Mouse (Mus musculus) C2C12 (cell line): Measurements from ENCODE around the gene Spef2.

Experiments
- CTCF ChIP-seq: IDR thresholded peaks from one replicate; pipeline ENCODE4 v1.5.1; 2011; ENCODE audit not compliant: control insufficient read depth, insufficient read depth, insufficient read length
- FOSL1 ChIP-seq: IDR thresholded peaks from one replicate; pipeline ENCODE4 v1.8.0; 2011; ENCODE audit warnings: mild to moderate bottlenecking, low read length; ENCODE audit not compliant: poor library complexity, insufficient read depth, severe bottlenecking
- MAX ChIP-seq: IDR thresholded peaks from one replicate; pipeline ENCODE4 v1.6.1; 2011; ENCODE audit warnings: mild to moderate bottlenecking, control low read depth
- MYOD1 ChIP-seq: IDR thresholded peaks from one replicate; pipeline ENCODE4 v1.6.1; 2011; ENCODE audit warnings: low read depth; ENCODE audit not compliant: control insufficient read depth, insufficient read length
- USF1 ChIP-seq: IDR thresholded peaks from one replicate; pipeline ENCODE4 v1.6.1; 2011; ENCODE audit warnings: low read depth, mild to moderate bottlenecking, control low read depth, moderate library complexity

DNA sequence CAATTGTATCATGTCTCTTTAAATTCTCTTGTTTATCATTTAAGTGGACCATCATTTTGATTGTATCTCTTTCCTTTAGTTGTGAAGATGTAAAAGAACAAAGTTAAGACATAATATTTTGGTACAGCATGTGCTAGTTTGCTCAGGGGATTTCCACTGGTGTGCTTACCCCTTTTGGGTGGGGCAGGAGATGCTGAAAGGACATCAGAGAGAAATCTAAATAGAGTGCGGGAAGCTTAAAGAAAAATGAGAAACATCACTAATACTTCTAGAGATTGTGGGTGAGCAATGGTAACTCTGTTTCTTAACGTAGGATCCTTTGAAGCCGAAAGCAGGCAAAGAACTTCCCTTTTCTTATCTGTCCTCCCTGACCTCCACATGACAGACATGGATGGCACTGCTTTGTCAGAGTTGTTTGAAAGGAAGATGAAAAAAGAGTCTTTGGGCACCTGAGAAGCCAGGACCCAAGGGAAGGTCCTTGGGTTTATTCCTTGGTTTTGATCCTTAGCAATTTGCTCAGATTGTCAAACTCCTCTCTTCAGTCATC, 215.2 kb downstream of the Spef2 start:
- TF ChIP-seq CTCF (no peak), MYOD1 (no peak), USF1 (no peak), FOSL1 (no peak), MAX (no peak)
